Mouse (Mus musculus) kidney, postnatal 14 days (tissue): ENCODE measurements at regions not wholly inside any gene's neighbourhood (a gene's known extent, or its start where the extent isn't known, plus 50 kb on each side); places are given as distances from the start of the nearest gene placed in this dataset.
"Not testable (repeated sequence)": the region's sequence is repeated elsewhere in the genome, so short reads cannot be mapped to it uniquely, and the experiment has no call there.

ENCODE experiments used
- DNase-seq: peaks from one replicate; pipeline ENCODE4 v3.0.0; 2022; ENCODE audit warnings: mixed read lengths

DNA sequence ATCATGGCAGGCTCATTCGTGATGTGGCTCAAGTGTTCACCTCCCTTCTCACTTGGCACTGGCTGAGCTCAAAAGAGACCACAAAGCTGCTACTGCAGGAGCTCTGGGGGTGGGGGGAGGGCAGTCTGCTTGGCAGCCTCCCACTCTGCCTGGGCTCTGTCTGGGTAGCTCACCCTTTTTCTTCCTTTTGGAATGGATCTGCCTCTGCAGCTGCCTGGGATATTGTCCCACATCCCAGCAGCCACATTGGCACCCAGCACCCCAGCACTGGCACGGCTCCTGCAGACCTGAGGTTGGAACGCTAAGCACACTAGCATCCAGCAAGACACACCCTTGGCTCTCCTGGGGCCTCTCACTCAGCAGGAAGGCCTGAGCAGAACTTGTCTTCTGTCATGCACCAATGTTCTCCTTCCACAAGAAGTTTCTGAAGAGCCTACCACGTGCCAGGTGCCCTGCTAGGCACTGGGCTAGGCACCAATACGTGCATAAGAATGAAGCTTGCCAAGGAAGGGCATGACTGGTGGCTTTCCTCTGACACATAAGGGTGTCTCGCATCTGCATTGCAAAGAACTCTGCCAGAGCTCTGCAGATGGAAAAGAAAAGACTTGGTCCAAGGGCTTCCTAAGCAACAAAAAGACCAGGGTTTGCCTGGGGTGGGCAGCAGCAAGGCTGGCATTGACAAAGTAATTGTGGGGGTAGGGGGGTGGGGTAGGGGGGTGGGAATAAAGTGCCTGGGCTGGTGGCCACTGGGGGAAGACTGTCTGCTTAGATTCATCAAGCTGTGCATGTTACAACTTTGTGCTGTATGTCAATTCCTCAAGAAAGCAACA is 112.1 kb upstream of the Sipa1l1 start:
- DNase-seq: not testable (repeated sequence)

DNA sequence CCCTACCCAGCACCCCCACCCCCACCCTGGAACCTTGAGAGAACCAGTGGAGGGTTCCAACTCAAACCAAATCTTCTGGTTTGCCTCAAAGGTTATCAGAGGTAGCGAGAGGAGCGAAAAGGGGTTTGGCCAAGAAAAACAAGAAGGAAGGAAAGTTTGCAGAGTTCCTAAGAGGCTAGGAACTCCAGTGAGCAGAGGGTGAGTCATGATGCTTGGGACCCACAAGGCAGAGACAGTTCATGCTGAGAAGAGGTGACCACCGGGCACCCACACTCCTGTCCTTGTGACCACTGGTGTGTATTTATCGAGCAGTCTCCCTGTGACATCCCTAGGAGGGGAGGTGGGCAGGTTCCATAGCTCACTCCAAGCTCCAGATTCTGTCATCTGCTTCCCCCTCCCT is 104.1 kb upstream of the Sipa1l1 start:
- no peak for DNase-seq

DNA sequence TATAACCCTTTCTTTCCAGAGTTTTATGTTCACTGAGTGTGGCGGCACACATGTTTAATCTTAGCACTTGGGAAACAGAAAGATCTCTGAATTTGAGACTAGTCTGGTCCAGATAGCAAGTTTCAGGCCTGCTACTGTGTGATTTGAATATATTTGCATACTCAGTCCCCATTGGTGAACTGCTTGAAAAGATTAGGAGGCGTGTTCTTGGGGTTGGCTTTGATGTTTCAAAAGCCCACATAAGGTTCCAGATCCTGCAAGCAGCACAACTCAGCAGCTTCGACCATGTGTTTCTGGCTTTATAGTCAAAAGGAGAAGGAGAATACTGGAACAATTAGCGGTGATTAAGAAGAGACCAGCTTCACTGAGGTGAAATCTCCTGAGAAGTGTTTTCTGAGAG is 102.3 kb upstream of the Sipa1l1 start:
- peak; percentile 14 for DNase-seq

DNA sequence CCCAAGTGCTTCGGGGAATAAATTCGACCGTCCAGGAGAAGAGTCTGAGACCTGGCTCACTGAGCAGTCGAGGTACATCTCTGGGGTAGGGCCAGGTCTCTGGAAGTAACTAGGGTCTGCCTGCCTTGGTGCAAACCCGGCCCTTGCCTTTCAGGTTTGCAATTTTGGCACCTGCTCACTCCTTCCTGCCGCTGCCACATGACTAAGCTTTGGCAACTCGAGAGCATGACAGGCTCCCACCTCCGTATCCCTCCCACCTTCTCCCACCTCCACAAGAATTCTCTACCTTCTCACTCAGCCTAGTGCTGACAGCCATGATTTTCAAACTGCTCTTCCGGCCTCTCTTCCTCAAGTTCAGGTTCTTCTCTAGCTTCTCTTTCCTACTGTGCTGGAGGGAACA is 99.5 kb upstream of the Sipa1l1 start:
- DNase-seq: no peak

DNA sequence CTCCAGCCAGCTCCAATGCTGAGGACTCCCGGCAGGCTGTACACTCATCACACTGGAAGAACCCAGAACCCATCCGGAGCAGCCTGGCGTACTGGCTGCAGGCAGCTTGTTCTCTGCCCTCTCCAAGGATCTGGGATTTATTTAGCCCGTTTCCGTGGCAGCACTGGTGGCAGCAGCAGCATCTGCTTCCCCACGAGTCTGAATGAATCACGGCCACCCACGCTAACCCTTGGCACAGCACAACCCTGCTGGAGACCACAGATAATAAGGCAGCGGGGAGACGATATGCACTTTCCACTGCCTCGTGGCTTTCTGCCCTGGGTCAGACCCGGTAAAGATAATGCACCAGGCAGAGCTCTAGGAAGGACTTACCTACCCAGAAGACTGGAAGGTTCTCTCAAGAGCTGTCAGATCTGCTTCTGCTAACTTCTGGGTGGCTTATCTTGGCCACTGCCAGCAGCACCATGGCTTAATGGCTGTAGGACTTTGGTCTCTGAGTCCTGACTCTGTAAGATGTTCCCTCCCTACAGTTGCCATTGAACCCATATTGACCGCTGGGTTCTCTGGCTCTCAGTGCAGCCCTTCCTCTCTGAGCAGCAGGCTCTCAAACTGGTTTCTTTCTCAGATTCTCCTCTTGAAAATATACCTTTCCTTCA is 96.2 kb upstream of the Sipa1l1 start:
- no peak for DNase-seq

DNA sequence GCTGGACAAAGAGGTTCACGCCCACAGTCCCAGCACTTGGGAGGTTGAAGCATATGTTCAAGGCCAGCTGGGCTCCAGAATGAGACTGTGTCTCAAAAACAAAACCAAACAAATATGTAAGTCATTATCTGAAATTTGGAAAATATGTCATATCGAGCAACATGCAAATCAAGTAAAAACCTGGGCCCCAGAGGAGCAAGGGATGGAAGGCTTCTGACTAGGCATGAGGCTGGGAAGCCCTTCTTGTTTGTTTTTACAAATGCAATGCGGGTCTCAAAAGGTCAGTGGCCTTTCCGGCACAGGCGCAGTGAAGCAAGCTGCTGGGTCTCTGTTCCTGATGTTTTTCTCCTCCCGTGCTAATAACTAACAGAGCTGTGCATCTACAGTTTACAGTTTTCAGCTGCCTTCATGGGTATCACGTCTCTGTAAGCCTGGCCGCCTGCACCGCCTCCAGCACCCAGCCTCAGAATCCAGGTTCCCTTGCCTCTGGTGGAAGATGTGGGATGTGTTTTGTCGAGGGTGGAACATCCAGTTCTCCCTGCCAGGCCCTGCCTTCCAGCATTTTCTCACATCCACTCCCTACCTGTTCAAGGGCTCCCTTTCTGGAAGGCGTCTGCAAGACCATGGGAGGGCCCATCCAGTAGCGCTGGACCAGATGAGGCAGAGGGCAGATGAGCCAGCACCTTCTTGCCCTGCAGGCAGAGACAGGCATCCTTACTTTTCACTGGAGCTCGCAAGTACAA is 93.5 kb upstream of the Sipa1l1 start:
- DNase-seq: peak; percentile 21

DNA sequence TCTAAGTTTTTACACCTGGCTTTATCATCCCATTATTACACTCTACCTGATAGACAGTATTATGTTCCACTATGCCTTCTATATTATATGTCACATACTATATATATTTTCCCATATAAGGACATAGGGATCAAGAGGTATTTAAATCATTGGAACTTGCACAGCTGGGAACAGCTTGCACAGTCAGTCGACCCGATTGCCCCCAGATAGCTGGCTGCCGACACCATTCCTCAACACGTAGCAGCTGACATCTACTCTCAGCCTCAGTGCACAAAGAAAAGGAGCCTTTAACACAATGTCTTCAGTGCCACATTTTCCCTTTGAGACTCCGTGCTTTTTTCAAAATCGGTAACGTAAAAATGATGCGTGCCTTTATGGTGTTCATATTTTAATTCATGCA is 92.4 kb upstream of the Sipa1l1 start:
- DNase-seq: peak; percentile 33

DNA sequence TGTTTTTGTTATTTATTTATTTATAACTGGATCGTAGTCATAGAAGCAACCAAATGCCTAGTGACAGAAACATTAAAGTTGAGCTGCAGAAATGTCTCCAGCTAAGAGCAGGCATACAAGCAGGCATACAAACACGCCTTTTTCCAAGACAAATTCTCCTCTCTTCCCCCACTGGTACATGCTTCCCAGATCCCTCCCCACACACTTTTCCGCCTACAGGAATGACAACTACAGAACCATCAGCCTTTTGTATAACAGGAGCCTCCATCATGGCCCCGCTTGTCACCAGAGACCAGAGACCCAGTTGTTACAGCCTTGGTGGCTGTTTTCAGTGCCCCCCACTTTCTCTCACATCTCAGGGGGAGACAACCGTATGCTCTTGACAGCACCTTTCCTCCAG is 91.2 kb upstream of the Sipa1l1 start:
- DNase-seq: no peak

DNA sequence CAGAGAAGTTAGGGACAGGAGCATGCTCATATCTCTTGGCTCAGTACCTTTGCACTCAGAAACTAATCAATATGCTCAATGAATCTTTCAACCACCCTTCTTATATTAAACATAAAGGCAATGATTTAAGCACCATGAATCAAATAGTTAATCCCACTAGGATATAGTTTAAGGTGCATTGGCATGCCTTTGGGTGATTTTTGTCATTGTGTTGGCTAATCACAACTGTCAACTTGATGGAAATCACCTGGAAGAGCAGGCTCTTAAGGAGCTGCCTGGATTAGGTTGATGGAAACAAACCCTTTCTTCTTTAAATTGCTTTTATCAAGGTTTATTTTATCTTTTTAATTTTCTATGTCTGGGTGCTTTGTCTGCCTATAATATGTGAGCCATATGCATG is 90.4 kb upstream of the Sipa1l1 start:
- DNase-seq: no peak

DNA sequence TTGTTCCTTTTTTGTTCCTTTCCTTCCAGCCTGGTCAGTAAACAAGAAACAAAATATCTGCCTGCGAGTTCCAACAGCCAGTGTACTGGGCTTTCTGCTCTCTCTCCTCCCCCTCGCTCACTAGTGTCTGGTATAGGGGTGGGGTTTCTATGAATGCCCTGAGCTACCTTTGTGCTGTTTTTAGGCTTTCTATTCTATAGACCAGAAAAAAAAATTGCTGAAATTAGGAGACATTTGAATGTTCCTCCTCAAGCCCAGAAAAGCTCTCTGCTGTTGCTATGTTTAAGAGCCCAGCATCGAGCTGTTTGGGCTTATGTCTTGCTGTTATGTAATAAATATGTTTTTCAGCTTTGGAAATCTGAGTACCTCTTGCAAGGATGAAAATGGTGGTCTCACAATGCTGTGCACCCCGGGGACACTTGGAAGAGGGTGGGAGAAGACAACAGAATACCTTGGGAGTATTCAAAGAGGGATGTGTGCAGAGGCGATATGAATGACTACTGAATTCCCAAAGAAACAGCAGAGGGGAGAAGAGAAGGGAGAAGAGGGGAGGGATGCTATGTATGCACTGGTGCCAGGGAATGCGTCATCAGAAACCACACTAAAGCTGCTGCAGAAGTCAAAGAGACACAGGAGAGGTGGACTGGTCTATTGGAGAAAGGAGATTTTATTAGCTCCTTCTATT is 88.8 kb upstream of the Sipa1l1 start:
- DNase-seq: no peak

DNA sequence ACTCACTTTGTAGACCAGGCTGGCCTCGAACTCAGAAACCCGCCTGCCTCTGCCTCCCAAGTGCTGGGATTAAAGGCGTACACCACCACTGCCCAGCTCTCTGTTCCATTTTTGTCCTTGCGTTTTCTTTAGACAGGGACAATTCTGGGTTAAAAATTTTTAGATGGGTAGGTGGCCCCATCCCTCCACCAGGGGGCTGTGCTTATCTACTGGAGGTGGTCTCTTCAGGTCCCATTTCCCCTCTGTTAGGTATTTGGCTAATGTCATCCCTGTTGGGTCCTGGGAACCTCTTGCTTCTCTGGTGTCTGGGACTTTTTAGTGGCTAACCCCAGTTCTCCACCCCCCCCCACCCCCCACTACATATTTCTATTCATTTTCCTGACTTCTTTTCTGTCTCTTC is 86.5 kb upstream of the Sipa1l1 start:
- not testable (repeated sequence) for DNase-seq

DNA sequence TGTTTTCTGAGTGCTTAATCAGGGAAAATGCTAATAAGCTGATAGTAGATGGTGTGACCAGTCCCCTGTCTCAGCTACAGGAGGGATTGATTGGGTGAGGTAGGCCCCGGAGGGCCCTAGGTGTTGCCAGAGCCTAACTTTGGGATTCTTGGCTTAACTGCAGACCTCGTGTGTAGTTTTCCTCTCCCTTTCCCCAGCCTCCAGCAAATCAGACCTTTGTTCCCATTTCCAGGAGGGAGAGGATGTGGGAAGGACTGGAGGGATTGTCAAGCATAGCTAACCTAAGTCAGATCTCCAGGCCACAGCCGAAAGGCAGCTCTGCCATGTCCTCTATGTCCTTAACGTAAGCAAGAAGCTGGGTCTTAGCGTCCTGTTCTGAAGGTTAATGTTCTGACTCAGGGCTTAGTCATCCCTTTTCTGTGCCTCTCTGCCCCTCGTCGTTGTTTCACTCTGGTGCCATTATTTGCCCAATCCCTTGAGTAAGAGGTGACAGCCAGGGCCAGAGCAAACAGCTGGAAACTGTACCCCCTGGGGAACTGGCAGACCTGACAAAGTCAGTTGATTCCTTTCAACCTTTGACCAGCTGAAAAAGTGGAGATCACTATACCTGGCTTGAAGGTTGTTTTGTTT is 83.2 kb upstream of the Sipa1l1 start:
- peak; percentile 12 for DNase-seq

DNA sequence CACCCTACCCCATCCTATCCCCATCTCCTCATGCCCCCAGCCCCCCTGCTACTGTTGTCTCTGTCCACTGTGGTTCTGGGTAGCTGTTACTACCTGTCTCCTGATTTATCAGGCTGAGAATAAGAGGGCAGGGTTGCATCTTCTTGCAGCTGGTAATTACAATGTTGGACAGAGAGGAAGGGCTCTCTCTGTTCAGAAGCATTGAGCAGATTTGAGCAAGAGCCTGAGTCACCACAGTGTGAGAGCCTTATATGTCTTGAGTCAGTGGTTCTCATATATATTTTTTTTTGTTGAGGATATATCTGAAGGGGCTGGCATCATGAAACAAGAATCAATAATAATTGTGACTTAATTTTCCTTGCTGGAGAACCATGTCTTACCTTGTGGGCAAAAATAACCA is 82.7 kb upstream of the Sipa1l1 start:
- no peak for DNase-seq

DNA sequence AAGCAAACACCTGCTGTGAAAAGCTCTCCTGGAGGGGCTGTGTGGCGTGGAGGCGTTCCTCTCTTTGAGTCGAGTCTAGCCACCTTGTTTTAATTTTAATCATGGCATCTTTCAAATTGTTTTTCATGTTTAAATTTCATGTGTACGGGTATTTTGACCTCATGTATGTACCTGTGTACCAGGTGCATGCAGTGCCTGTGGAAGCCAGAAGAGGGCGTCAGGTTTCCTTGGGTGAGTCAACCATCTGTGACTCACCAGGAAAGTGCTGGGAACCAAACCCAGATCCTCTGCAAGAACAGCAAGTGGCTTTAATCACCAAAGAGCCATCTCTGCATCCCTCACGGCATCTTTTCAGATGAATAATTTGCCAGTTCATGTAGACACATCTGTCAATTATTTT is 79.8 kb upstream of the Sipa1l1 start:
- DNase-seq: no peak

DNA sequence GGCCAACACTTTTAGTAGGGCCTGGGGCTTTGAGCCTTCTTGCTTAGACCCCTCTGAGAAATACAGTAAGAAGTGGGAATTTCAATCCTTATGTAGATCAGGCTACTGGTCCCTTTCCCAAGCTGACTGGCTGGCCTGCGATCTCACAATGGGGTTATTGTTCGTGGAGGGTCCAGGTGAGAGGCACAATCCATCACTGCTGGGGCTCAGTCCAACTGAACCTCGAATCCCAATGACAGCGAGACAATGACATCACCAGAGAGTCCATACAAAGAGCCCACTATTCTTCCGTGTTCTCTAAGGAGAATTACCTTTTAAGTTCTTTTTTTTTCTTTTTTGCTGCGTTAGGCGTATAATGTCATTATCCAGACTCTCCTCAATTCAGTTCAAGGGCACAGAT is 75.8 kb upstream of the Sipa1l1 start:
- DNase-seq: no peak

DNA sequence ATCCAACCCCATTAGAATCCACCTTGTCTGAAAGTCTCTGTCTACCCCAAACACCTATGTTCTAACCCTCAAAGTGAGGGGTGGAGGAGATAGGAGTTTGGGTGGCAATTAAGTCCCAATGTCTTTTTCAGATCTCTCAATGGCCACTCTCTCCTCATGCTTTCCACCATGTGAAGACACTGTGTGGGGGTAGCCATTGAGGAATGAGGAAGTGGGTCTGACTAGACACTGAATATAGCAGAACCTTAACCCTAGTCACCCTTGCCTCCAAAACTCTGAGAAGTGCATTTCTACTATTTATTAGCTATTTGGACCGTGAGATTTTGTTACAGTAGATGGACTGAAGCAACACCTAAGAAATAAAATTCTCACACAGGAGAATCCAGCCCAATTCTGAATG is 73.7 kb upstream of the Sipa1l1 start:
- DNase-seq: no peak

DNA sequence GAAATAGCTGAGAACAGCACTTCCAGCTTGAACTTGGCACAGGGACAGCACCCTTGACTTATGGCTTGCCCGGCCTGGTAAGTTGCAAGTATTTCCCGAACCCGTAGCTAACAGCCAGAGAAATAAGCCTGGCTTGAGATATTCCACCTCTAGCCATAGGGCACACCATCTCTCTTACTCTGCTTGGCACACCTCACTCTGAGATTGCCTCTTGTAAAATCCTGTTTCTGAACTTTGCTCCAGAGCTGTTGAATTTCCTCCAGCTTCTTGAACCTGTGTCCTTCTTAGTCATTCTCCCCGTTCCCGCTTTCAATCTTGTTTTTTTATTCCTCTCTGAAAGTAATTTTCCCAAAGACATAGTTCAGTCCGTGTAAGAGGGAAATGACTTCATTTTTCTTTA is 72.0 kb upstream of the Sipa1l1 start:
- DNase-seq: peak; percentile 18

DNA sequence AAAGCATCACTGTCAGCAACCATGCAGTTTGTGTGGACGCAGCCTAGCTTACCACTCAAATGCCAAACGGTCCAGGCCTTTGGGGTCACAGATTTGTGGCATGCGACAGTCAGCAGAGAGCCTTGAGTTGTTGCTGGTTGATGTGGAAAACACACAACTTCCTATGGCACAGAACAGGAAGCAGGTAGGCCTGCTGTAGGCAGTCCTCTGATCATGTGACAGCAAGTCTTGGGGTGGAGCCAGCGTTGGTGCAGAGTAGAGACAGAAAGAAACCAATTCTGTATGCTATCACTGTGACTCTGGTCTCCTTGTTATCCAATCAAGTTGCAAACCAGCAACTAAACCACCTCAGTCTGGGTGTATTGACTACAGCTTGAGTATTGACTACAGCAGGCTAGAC is 71.5 kb upstream of the Sipa1l1 start:
- DNase-seq: no peak

DNA sequence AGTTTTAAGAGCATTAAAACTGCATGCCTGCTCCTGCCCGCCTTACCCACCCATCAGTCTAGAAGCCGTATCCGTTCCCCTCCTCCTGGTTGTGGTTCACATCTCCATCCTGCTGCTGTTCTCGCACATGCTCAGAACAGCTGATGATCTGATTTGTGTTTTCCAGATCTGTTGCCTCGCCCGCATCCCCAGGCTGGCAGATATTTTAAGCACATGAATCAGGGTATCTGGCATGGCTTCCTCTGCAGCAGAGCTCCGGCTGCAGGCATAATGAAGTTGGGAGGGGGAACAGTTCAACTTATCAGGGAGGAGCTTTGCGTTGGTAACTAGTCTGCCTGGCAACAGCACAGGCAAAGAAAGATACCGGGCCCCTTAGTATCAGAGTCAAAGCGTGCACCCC is 64.9 kb upstream of the Sipa1l1 start:
- DNase-seq: no peak

DNA sequence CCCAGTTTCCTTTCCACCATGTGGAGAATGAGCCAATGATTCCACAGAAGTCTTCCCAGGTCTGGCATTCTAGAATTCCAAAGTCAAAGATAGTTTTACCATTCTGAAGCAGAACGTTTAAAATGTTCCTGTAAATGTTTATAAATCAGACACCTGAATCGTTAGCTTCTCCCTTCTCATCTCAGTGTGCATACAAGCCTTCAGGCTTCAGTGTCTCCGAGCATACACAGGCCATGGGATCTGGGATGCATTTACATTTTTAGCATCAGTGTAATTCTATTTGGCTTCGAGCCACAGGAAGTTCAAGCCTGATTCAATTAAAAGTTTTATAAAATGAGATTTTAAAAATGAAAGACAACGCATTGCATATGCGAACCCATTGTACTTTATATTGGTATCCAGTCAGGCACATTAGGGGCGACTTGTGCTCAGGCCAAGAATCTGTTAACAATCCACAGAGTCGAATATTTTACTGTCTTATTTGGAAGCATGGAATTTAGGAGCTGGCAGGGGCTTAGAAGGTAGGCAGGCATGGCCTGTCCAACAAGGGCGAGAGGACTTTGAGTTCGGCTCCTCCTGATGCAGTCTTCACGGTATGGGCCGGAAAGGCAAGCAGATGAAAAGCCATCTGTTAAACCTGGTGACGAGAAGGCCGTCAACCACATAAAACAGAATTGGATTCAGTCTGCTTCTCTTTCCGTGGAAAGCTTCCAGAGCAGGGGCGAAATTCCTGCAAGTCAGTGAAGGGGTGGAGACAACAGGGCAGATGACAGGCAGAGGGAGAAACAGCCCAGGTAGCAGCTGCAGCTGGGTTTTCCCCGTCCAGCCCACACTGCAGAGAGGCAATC is 63.7 kb upstream of the Sipa1l1 start:
- peak; percentile 43 for DNase-seq

DNA sequence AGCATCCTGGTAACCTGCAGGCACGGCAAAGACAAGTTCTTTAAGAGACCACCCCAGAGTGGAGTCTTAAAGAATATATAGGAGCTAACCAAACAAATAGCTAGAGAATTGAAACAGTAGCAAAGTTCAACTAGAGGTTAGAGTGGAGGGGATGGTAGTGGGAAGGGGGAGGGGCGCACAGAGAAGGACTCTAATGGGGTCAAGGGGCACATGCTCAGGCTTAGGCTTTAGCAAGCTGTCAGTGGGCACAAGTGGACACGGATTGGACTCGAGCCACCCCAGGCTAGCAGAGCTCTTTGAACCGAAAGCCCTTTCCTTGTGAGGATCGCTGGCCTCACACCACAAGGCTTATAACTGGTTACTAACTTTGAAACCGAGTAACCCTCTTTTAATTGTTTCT is 53.4 kb upstream of the Sipa1l1 start:
- DNase-seq: no peak
